Mouse (Mus musculus) olfactory bulb, adult 2 months (tissue): Measurements from ENCODE around the gene Rere.

Experiments used
- CTCF ChIP-seq: fragments of 200-500 bp; IDR thresholded peaks from 2 replicates; pipeline ENCODE4 v1.5.1; 2012; ENCODE audit warnings: low read depth, mild to moderate bottlenecking, low read length, moderate library complexity; ENCODE audit not compliant: insufficient read depth
- POLR2A ChIP-seq: fragments of 200-500 bp; IDR thresholded peaks from 2 replicates; pipeline ENCODE4 v1.6.1; 2012; ENCODE audit warnings: mild to moderate bottlenecking, low read depth, low read length, moderate library complexity; ENCODE audit not compliant: insufficient read depth

GRCm38 (mm10) chr4:150516201-150516600 lies 234.8 kb downstream of the Rere start:
- no peak for TF ChIP-seq CTCF
- no peak for TF ChIP-seq POLR2A
